Mouse (Mus musculus): ENCODE results near the gene Tll1. TPM values are rescaled to one million over a fixed set of nuclear protein-coding genes. Genes with fewer than 3 reads are reported as not detected.
"Not testable (repeated sequence)": the region's sequence is repeated elsewhere in the genome, so short reads cannot be mapped to it uniquely, and the experiment has no call there.

The Tll1 gene
- polyA plus RNA-seq, 1 experiment from 2014 or later, result 1.9 TPM

- peak; percentile 82 for ATAC-seq (replicated peaks)
- 12% methylated on average over 3 of the region's 3 CpGs for WGBS
- H3K9ac ChIP-seq (replicated peaks), result no peak overlapping the region
Observed at GRCm38 (mm10) chr8:64048556-64048955, 157.5 kb downstream of the Tll1 start.

GRCm38 (mm10) chr8:64047963-64048505, 158.0 kb downstream of the Tll1 start:
- ATAC-seq (replicated peaks), result no peak
- no peak overlapping the region for H3K4me2 ChIP-seq (replicated peaks)
- WGBS, result 23% methylated on average over 9 of the region's 9 CpGs

More at GRCm38 (mm10) chr8:64048556-64048955, 157.5 kb downstream of the Tll1 start:
- no peaks in the 10 kb centered on the region for H3K9me3 ChIP-seq
- no peaks in the 10 kb centered on the region for H3K36me3 ChIP-seq
- H3K4me2 ChIP-seq (replicated peaks), result no peak overlapping the region
- H3K27me3 ChIP-seq, result no peaks in the 10 kb centered on the region
- H3K27ac ChIP-seq (replicated peaks), result no peak overlapping the region
- H3K4me3 ChIP-seq, result no peak overlapping the region
- peaks cover 9% of the 10 kb centered on the region; the same call in 1 of the 2 replicates for H3K4me1 ChIP-seq

GRCm38 (mm10) chr8:64041303-64041884, 164.7 kb downstream of the Tll1 start:
- no peaks in the 10 kb centered on the region for H3K9me3 ChIP-seq
- H3K4me2 ChIP-seq (replicated peaks), result no peak overlapping the region
- no peak overlapping the region for H3K9ac ChIP-seq (replicated peaks)
- no peaks in the 10 kb centered on the region for H3K4me1 ChIP-seq
- WGBS, result 84% methylated on average over 6 of the region's 6 CpGs
- H3K27me3 ChIP-seq, result no peaks in the 10 kb centered on the region
- ATAC-seq (replicated peaks), result no peak
- no peak overlapping the region for H3K27ac ChIP-seq (replicated peaks)
- no peaks in the 10 kb centered on the region for H3K36me3 ChIP-seq
- H3K4me3 ChIP-seq, result no peak overlapping the region

More at GRCm38 (mm10) chr8:64047963-64048505, 158.0 kb downstream of the Tll1 start:
- H3K36me3 ChIP-seq, result no peaks in the 10 kb centered on the region
- H3K4me3 ChIP-seq, result no peak overlapping the region
- H3K27me3 ChIP-seq, result no peaks in the 10 kb centered on the region
- peaks cover 9% of the 10 kb centered on the region; the same call in 1 of the 2 replicates for H3K4me1 ChIP-seq
- no peak overlapping the region for H3K9ac ChIP-seq (replicated peaks)
- no peaks in the 10 kb centered on the region for H3K9me3 ChIP-seq
- no peak overlapping the region for H3K27ac ChIP-seq (replicated peaks)

- no peaks in the 10 kb centered on the region for H3K36me3 ChIP-seq
- no peak overlapping the region for H3K9ac ChIP-seq (replicated peaks)
- H3K27me3 ChIP-seq, result no peaks in the 10 kb centered on the region
- H3K4me2 ChIP-seq (replicated peaks), result no peak overlapping the region
- ATAC-seq (replicated peaks), result no peak
- H3K4me1 ChIP-seq, result no peaks in the 10 kb centered on the region
- H3K4me3 ChIP-seq, result no peak overlapping the region
- 94% methylated on average over 4 of the region's 4 CpGs for WGBS
- no peak overlapping the region for H3K27ac ChIP-seq (replicated peaks)
- H3K9me3 ChIP-seq, result no peaks in the 10 kb centered on the region
Observed at GRCm38 (mm10) chr8:64030672-64031385, 175.2 kb downstream of the Tll1 start.

GRCm38 (mm10) chr8:64030081-64030480, 176.0 kb downstream of the Tll1 start:
- Histone ChIP-seq H3K4me1 (no peaks in the 10 kb centered on the region), H3K9me3 (no peaks in the 10 kb centered on the region), H3K4me3 (no peak overlapping the region), H3K27me3 (no peaks in the 10 kb centered on the region), H3K36me3 (no peaks in the 10 kb centered on the region), H3K9ac (replicated peaks) (no peak overlapping the region), H3K27ac (replicated peaks) (no peak overlapping the region), H3K4me2 (replicated peaks) (no peak overlapping the region)
- no peak for ATAC-seq (replicated peaks)

- WGBS, result 73% methylated on average over 3 of the region's 3 CpGs
- H3K4me1 ChIP-seq, result no peaks in the 10 kb centered on the region
- H3K4me2 ChIP-seq (replicated peaks), result no peak overlapping the region
- H3K9ac ChIP-seq (replicated peaks), result no peak overlapping the region
- no peak overlapping the region for H3K4me3 ChIP-seq
- no peaks in the 10 kb centered on the region for H3K9me3 ChIP-seq
- H3K36me3 ChIP-seq, result no peaks in the 10 kb centered on the region
- no peak for ATAC-seq (replicated peaks)
- H3K27ac ChIP-seq (replicated peaks), result no peak overlapping the region
- no peaks in the 10 kb centered on the region for H3K27me3 ChIP-seq
Observed at GRCm38 (mm10) chr8:64029525-64029924, 176.5 kb downstream of the Tll1 start.

- Histone ChIP-seq H3K36me3 (no peaks in the 10 kb centered on the region), H3K9me3 (no peaks in the 10 kb centered on the region), H3K27me3 (no peaks in the 10 kb centered on the region), H3K9ac (replicated peaks) (no peak overlapping the region), H3K27ac (replicated peaks) (no peak overlapping the region), H3K4me3 (no peak overlapping the region), H3K4me2 (replicated peaks) (no peak overlapping the region), H3K4me1 (no peaks in the 10 kb centered on the region)
- no peak for ATAC-seq (replicated peaks)
- WGBS, result 63% methylated on average over 5 of the region's 5 CpGs
Observed at GRCm38 (mm10) chr8:64024359-64024758, 181.7 kb downstream of the Tll1 start.

- ATAC-seq (replicated peaks), result peak; percentile 89
- no peaks in the 10 kb centered on the region for H3K36me3 ChIP-seq
- WGBS, result 39% methylated on average over 5 of the region's 5 CpGs
Observed at GRCm38 (mm10) chr8:64023579-64023978, 182.5 kb downstream of the Tll1 start.

GRCm38 (mm10) chr8:64023027-64023426, 183.0 kb downstream of the Tll1 start:
- Histone ChIP-seq H3K27me3 (no peaks in the 10 kb centered on the region), H3K4me1 (no peaks in the 10 kb centered on the region), H3K4me2 (replicated peaks) (no peak overlapping the region), H3K36me3 (no peaks in the 10 kb centered on the region), H3K9ac (replicated peaks) (no peak overlapping the region), H3K27ac (replicated peaks) (no peak overlapping the region), H3K9me3 (no peaks in the 10 kb centered on the region), H3K4me3 (no peak overlapping the region)
- WGBS, result 86% methylated on average over 2 of the region's 2 CpGs
- peak; percentile 38; the same call in 1 of the 2 replicates for ATAC-seq (replicated peaks)

More at GRCm38 (mm10) chr8:64023579-64023978, 182.5 kb downstream of the Tll1 start:
- Histone ChIP-seq H3K9ac (replicated peaks) (no peak overlapping the region), H3K4me3 (no peak overlapping the region), H3K4me1 (no peaks in the 10 kb centered on the region), H3K9me3 (no peaks in the 10 kb centered on the region), H3K27ac (replicated peaks) (no peak overlapping the region), H3K27me3 (no peaks in the 10 kb centered on the region), H3K4me2 (replicated peaks) (no peak overlapping the region)

GRCm38 (mm10) chr8:63970612-63971391, 235.3 kb downstream of the Tll1 start:
- not testable (repeated sequence) for H3K4me1 ChIP-seq; H3K27me3 ChIP-seq; H3K9ac ChIP-seq (replicated peaks); H3K9me3 ChIP-seq; H3K4me2 ChIP-seq (replicated peaks); H3K4me3 ChIP-seq; H3K27ac ChIP-seq (replicated peaks); ATAC-seq (replicated peaks); H3K36me3 ChIP-seq
- WGBS, result 22% methylated on average over 9 of the region's 9 CpGs
